Mouse (Mus musculus) forebrain, embryonic 11.5 days (tissue): Measurements from ENCODE around the gene Apoc4. TPM values are rescaled to one million over a fixed set of nuclear protein-coding genes. Genes with fewer than 3 reads are reported as not detected.

Experiments used
- ATAC-seq: fragments of 200-750 bp; cut with Nextera tagmentation; replicated peaks from 2 replicates; pipeline ENCODE4 v1.8.0; 2017; ENCODE audit warnings: moderate TSS enrichment; ENCODE audit not compliant: low FRiP score
- DNase-seq: peaks from one replicate; pipeline ENCODE4 v3.0.0-alpha.2; 2017; ENCODE audit warnings: low spot score
- H3K27ac ChIP-seq: fragments of 300-500 bp; sonication (generic); 2 replicates; pipeline ENCODE4 v1.5.1; 2014; ENCODE audit warnings: low read depth, low read length
- H3K27me3 ChIP-seq: fragments of 300-500 bp; sonication (generic); 2 replicates; pipeline ENCODE4 v1.6.1; 2014; ENCODE audit warnings: mild to moderate bottlenecking, low read length, mixed read lengths; ENCODE audit not compliant: control insufficient read depth, insufficient read depth
- H3K36me3 ChIP-seq: fragments of 300-500 bp; sonication (generic); 2 replicates; pipeline ENCODE4 v1.6.1; 2014; ENCODE audit warnings: mild to moderate bottlenecking, low read length, moderate library complexity, mixed read lengths; ENCODE audit not compliant: control insufficient read depth, insufficient read depth
- H3K4me1 ChIP-seq: fragments of 300-500 bp; sonication (generic); replicated peaks from 2 replicates; pipeline ENCODE4 v1.6.1; 2014; ENCODE audit warnings: low read length, mixed read lengths; ENCODE audit not compliant: control insufficient read depth, insufficient read depth
- H3K4me2 ChIP-seq: fragments of 300-500 bp; sonication (generic); 2 replicates; pipeline ENCODE4 v1.6.1; 2014; ENCODE audit warnings: low read depth, mild to moderate bottlenecking, low read length, moderate library complexity, mixed read lengths; ENCODE audit not compliant: severe bottlenecking
- H3K4me3 ChIP-seq: fragments of 300-500 bp; sonication (generic); 2 replicates; pipeline ENCODE4 v1.5.1; 2014; ENCODE audit warnings: low read depth, low read length
- H3K9ac ChIP-seq: fragments of 300-500 bp; sonication (generic); 2 replicates; pipeline ENCODE4 v1.6.1; 2014; ENCODE audit warnings: low read length
- H3K9me3 ChIP-seq: fragments of 300-500 bp; sonication (generic); 2 replicates; pipeline ENCODE4 v1.6.1; 2016; ENCODE audit warnings: low read length, mixed read lengths; ENCODE audit not compliant: control insufficient read depth
- WGBS: fragments of 180-500 bp; shearing (Covaris S2); extraction: QIAGEN DNeasy Blood & Tissue Kit; methylation state at CpG from one replicate; pipeline ENCODE4 v1.1.7; 2014; 5-methylcytosine and 5-hydroxymethylcytosine counted together
- polyA plus RNA-seq: library from polyadenylated mRNA; unstranded; fragments of >200 nt; fragmentation: Nextera tagmentation; extraction: Ambion mirVana; gene quantifications from 2 replicates; pipeline ENCODE4 v1.2.1, GENCODE M21; 2014

Gene Apoc4
- polyA plus RNA-seq, 1 experiment from 2014 or later: not detected

GRCm38 (mm10) chr7:19704475-19704874 is 23.2 kb upstream of the Apoc4 start:
- ATAC-seq: no peak
- Histone ChIP-seq H3K27me3 (no peaks in the 10 kb centered on the region), H3K4me3 (no peak overlapping the region), H3K4me2 (no peak overlapping the region), H3K9me3 (no peaks in the 10 kb centered on the region), H3K36me3 (no peaks in the 10 kb centered on the region; the same call in 1 of the 2 replicates), H3K27ac (no peak overlapping the region), H3K4me1 (peaks cover 2% of the 10 kb centered on the region; the same call in 1 of the 2 replicates), H3K9ac (no peak overlapping the region)
- WGBS: 93% methylated on average over 4 of the region's 4 CpGs
- no peak for DNase-seq

GRCm38 (mm10) chr7:19702859-19703555 is 21.7 kb upstream of the Apoc4 start:
- WGBS: 93% methylated on average over 16 of the region's 16 CpGs
- Histone ChIP-seq H3K36me3 (no peaks in the 10 kb centered on the region; the same call in 1 of the 2 replicates), H3K9me3 (no peaks in the 10 kb centered on the region), H3K4me1 (peaks cover 6% of the 10 kb centered on the region; the same call in 1 of the 2 replicates), H3K4me3 (no peak overlapping the region), H3K27ac (no peak overlapping the region), H3K4me2 (no peak overlapping the region), H3K27me3 (no peaks in the 10 kb centered on the region), H3K9ac (no peak overlapping the region)
- DNase-seq (no peak), ATAC-seq (no peak)

GRCm38 (mm10) chr7:19701069-19701761 is 19.9 kb upstream of the Apoc4 start:
- no peak overlapping the region for H3K9ac ChIP-seq
- H3K4me2 ChIP-seq: no peak overlapping the region
- ATAC-seq (peak; percentile 63), DNase-seq (peak; percentile 82)
- peak overlapping the region; percentile 50; the same call in 1 of the 2 replicates for H3K27ac ChIP-seq
- no peak overlapping the region for H3K4me3 ChIP-seq
- H3K36me3 ChIP-seq: no peaks in the 10 kb centered on the region; the same call in 1 of the 2 replicates
- H3K9me3 ChIP-seq: no peaks in the 10 kb centered on the region; the same call in 1 of the 2 replicates
- peaks cover 7% of the 10 kb centered on the region; the same call in 1 of the 2 replicates for H3K4me1 ChIP-seq
- no peaks in the 10 kb centered on the region for H3K27me3 ChIP-seq
- 39% methylated on average over 21 of the region's 22 CpGs for WGBS

- Histone ChIP-seq H3K27me3 (no peaks in the 10 kb centered on the region), H3K4me3 (no peak overlapping the region), H3K4me1 (peaks cover 7% of the 10 kb centered on the region; the same call in 1 of the 2 replicates), H3K36me3 (no peaks in the 10 kb centered on the region; the same call in 1 of the 2 replicates), H3K9me3 (no peaks in the 10 kb centered on the region; the same call in 1 of the 2 replicates), H3K27ac (no peak overlapping the region), H3K9ac (no peak overlapping the region), H3K4me2 (no peak overlapping the region)
- 65% methylated on average over 12 of the region's 12 CpGs for WGBS
- ATAC-seq (no peak), DNase-seq (no peak)
Observed at GRCm38 (mm10) chr7:19700299-19701068, 19.2 kb upstream of the Apoc4 start.

GRCm38 (mm10) chr7:19699827-19700148 is 18.5 kb upstream of the Apoc4 start:
- no peaks in the 10 kb centered on the region; the same call in 1 of the 2 replicates for H3K36me3 ChIP-seq
- no peaks in the 10 kb centered on the region for H3K27me3 ChIP-seq
- no peak overlapping the region for H3K9ac ChIP-seq
- no peaks in the 10 kb centered on the region; the same call in 1 of the 2 replicates for H3K9me3 ChIP-seq
- ATAC-seq (no peak), DNase-seq (no peak)
- 79% methylated on average over 4 of the region's 4 CpGs for WGBS
- H3K4me2 ChIP-seq: no peak overlapping the region
- H3K4me3 ChIP-seq: no peak overlapping the region
- no peak overlapping the region for H3K27ac ChIP-seq
- H3K4me1 ChIP-seq: peaks cover 7% of the 10 kb centered on the region; the same call in 1 of the 2 replicates

- DNase-seq (peak; percentile 77), ATAC-seq (peak; percentile 74)
- H3K27me3 ChIP-seq: no peaks in the 10 kb centered on the region
- WGBS: 2% methylated on average over 20 of the region's 20 CpGs
- H3K4me1 ChIP-seq: peaks cover 7% of the 10 kb centered on the region; the same call in 1 of the 2 replicates
- no peaks in the 10 kb centered on the region; the same call in 1 of the 2 replicates for H3K9me3 ChIP-seq
- H3K4me3 ChIP-seq: peak within 1 kb of the TSS; percentile 30
- H3K4me2 ChIP-seq: peak within 1 kb of the TSS; percentile 65
- H3K36me3 ChIP-seq: no peaks in the 10 kb centered on the region; the same call in 1 of the 2 replicates
- H3K9ac ChIP-seq: peak within 1 kb of the TSS; percentile 62
- no peak within 1 kb of the TSS for H3K27ac ChIP-seq
Observed at GRCm38 (mm10) chr7:19698907-19699826, 17.9 kb upstream of the Apoc4 start, which contains the start of gene Apoe. TSS of gene Apoe (minus strand) at chr7:19699188.

GRCm38 (mm10) chr7:19697949-19698906 is 16.9 kb upstream of the Apoc4 start:
- no peaks in the 10 kb centered on the region for H3K27me3 ChIP-seq
- ATAC-seq: no peak
- peak; percentile 67 for DNase-seq
- no peaks in the 10 kb centered on the region; the same call in 1 of the 2 replicates for H3K36me3 ChIP-seq
- H3K9me3 ChIP-seq: no peaks in the 10 kb centered on the region; the same call in 1 of the 2 replicates
- peak overlapping the region; percentile 62 for H3K9ac ChIP-seq
- no peak overlapping the region for H3K27ac ChIP-seq
- WGBS: 3% methylated on average over 28 of the region's 28 CpGs
- peak overlapping the region; percentile 30 for H3K4me3 ChIP-seq
- H3K4me1 ChIP-seq: peaks cover 7% of the 10 kb centered on the region; the same call in 1 of the 2 replicates
- peak overlapping the region; percentile 65 for H3K4me2 ChIP-seq
